Mouse (Mus musculus) right cerebral cortex, adult 2 months (tissue): ENCODE measurements around the gene Clip2.

Source experiments
- DNase-seq, 2 experiments: peaks; one replicate each; pipeline ENCODE4 v3.0.0; 2021 to 2022; ENCODE audit warnings: low spot score in 2 of 2

The Clip2 gene

GRCm38 (mm10) chr5:134552110-134552972 is at the start of gene Clip2:
Gene Clip2 (minus strand): TSS chr5:134552434.
- DNase-seq = peak; percentile 97

- DNase-seq = no peak
These were observed 45.5 kb upstream of the Clip2 start for GRCm38 (mm10) chr5:134597711-134598110.

- DNase-seq = no peak
These were observed 40.9 kb upstream of the Clip2 start for GRCm38 (mm10) chr5:134593093-134593492.

GRCm38 (mm10) chr5:134592026-134592581 is 39.9 kb upstream of the Clip2 start:
- DNase-seq = no peak

- DNase-seq = no peak
These were observed 37.7 kb upstream of the Clip2 start for GRCm38 (mm10) chr5:134589900-134590299.

- no peak for DNase-seq
These were observed 32.6 kb upstream of the Clip2 start for GRCm38 (mm10) chr5:134584798-134585197.

- DNase-seq = no peak
These were observed 31.6 kb upstream of the Clip2 start for GRCm38 (mm10) chr5:134583884-134584213.

- no peak for DNase-seq
These were observed 31.0 kb upstream of the Clip2 start for GRCm38 (mm10) chr5:134583006-134583883.

- DNase-seq = peak; percentile 98 to 99
These were observed 30.1 kb upstream of the Clip2 start for GRCm38 (mm10) chr5:134582221-134582907.

GRCm38 (mm10) chr5:134581146-134581545 is 28.9 kb upstream of the Clip2 start, which contains the start of gene Rfc2:
Gene Rfc2 (plus strand): TSS chr5:134581366.
- no peak for DNase-seq

- DNase-seq = no peak
These were observed 26.9 kb upstream of the Clip2 start for GRCm38 (mm10) chr5:134579135-134579534.

- DNase-seq = no peak
These were observed 25.3 kb upstream of the Clip2 start for GRCm38 (mm10) chr5:134577534-134577933.

GRCm38 (mm10) chr5:134576517-134577220 is 24.4 kb upstream of the Clip2 start:
- DNase-seq = no peak

- no peak for DNase-seq
These were observed 23.6 kb upstream of the Clip2 start for GRCm38 (mm10) chr5:134575833-134576232.

- no peak for DNase-seq
These were observed 20.4 kb upstream of the Clip2 start for GRCm38 (mm10) chr5:134572508-134573214.

GRCm38 (mm10) chr5:134571730-134572507 is 19.7 kb upstream of the Clip2 start:
- peak in 1 of 2 experiments; percentile 48 for DNase-seq

GRCm38 (mm10) chr5:134568964-134569491 is 16.8 kb upstream of the Clip2 start:
- no peak for DNase-seq

GRCm38 (mm10) chr5:134568030-134568429 is 15.8 kb upstream of the Clip2 start:
- DNase-seq = no peak

- DNase-seq = no peak
These were observed 15.2 kb upstream of the Clip2 start for GRCm38 (mm10) chr5:134567445-134567844.
